Mouse (Mus musculus): ENCODE results near the gene Gm14214.

DNA sequence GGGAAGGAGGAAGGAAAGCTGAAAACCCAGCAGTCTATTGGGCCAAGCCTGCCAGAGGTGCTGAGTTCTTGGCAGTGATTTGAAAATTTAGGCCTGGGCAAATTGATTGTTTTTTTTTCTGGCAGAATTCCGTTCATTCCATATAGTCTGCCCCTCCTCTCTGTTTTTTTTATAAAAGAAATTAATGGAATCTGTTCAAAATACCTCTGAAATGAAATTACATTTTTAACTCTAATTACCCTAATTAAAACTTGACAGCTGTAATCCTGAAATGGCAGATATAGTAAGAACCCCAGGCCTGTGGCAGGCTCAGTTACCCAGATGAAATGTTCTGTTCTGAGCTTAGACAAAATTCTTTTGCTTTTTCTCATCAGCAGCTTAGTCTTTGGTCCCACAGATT is 41.0 kb upstream of the Gm14214 start:
- no peak for TF ChIP-seq POLR2A (IDR thresholded peaks at IDR 0.05; ENCODE audit: low read depth, low read length)
- TF ChIP-seq CTCF (conservative IDR thresholded peaks at IDR 0.05; ENCODE audit: insufficient read depth, insufficient read length, low read depth, low read length): no peak
